Mouse (Mus musculus) adrenal gland, postnatal 4 days (tissue): ENCODE results near the gene Baiap2. TPM values are rescaled to one million over a fixed set of nuclear protein-coding genes. Genes with fewer than 3 reads are reported as not detected.

Source experiments
- DNase-seq, 2 experiments: peaks; one replicate each; pipeline ENCODE4 v3.0.0; 2021 to 2022; ENCODE audit warnings: low spot score in 2 of 2, mixed read lengths in 2 of 2
- total RNA-seq, 2 experiments: library from RNA; stranded (reverse); gene quantifications; 2 replicates each; pipeline ENCODE4 v1.2.3; 2021

Baiap2 gene
- total RNA-seq, 2 experiments from 2014 or later: 24.1 to 26.5 TPM

DNA sequence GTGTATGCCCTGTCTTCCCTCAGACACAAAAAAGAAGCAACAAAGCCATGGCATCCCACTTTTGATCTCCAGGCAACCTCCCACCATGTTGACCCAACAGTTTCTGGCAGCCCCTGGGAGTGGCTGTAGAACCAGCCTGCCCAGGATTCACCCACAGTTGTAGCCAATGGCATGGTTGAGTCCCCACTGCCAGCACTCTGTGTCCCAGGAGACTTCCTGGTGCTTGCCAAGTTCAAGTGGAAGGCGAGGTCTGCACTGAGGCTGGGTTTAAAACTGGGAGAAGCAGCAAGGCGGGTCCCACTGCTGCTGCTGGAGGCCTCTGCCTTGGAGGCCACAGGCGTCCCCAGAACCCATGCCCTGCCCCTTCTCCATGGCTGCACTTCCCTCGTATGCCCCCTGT lies 31.2 kb downstream of the Baiap2 start:
- DNase-seq: no peak

GRCm38 (mm10) chr11:119975739-119976501 lies 33.4 kb downstream of the Baiap2 start:
- DNase-seq: no peak

GRCm38 (mm10) chr11:119978701-119979100 lies 36.1 kb downstream of the Baiap2 start:
- DNase-seq: no peak

- DNase-seq: no peak
These were observed 37.2 kb downstream of the Baiap2 start for GRCm38 (mm10) chr11:119979596-119980385.

- no peak for DNase-seq
These were observed 39.2 kb downstream of the Baiap2 start for GRCm38 (mm10) chr11:119981769-119982168.

DNA sequence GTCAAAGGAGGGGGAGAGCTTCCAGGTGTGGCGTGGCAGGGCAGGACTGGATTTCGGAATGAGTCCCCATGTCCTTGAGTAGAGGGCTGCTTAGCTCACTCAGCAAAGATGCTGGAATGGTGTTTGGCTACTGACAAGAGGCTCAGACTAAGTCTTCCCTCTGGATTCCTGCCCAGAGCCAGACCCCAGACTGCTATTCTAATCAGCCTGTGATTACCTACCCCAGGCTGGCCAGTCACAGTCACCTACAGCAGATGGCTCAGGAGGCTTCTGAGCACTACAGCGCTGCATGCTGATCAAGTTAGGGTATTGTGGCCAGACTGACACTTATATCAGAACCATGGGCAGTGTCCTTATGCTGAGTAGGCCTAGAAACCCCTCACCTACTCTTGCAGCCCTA lies 39.7 kb downstream of the Baiap2 start:
- no peak for DNase-seq

DNA sequence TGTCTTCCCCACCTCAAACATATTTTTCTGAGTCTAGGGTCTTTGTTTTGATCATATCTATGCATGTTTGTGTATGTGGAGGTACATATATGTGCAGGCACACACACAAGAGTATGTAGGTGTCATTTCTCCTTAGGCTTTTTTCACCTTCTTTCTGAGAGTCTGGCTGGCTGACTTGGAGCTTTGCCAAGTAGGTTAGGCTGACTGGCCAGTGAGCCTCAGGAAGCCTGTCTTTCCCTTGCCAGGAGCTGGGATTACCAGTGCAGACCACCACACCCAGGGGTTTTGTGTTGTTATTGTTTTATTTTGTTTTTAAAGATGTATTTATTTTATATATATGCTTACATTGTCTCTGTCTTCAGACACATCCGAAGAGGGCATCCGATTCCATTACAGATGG lies 40.6 kb downstream of the Baiap2 start:
- DNase-seq: no peak

- no peak for DNase-seq
These were observed 44.3 kb downstream of the Baiap2 start for GRCm38 (mm10) chr11:119986751-119987425.

DNA sequence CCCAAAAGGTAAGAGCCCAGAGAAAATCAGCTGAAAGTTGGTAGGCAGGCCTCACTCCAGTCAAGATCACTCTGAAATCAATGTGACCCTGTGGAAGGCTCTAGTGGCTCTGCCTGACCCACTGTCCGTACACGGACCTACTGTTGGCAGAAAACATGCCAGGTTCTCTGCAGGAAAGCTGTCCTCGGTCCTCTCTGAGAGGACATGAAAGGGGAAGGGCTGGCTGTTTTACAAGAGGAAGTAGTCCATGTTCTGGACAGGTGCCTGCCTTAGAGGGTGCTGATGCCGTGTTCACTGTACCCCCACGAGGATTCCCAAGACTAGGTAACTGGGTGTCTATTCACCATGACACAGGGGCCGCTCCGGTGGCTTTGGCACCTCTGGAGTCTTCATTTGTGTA lies 45.3 kb downstream of the Baiap2 start:
- DNase-seq: no peak

DNA sequence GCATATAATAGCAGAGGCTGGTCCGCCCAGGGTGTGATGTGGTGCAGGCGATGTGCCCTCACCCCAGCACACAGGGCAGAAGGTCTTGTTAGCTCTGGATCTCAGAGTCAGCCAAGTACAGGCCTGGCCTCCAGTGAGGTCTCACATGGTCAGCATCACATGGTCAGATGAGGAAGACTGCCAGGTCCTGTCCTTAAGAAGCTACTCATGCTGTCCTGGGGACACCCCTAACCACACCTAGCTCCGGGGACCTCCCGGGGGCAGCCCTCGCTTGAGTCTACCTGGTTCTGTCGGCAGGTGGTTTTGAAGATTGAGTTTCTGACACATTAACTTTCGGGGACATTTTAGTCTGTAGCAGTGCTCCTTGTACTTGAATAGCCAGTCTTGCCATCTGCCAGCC lies 45.8 kb downstream of the Baiap2 start:
- DNase-seq: no peak

DNA sequence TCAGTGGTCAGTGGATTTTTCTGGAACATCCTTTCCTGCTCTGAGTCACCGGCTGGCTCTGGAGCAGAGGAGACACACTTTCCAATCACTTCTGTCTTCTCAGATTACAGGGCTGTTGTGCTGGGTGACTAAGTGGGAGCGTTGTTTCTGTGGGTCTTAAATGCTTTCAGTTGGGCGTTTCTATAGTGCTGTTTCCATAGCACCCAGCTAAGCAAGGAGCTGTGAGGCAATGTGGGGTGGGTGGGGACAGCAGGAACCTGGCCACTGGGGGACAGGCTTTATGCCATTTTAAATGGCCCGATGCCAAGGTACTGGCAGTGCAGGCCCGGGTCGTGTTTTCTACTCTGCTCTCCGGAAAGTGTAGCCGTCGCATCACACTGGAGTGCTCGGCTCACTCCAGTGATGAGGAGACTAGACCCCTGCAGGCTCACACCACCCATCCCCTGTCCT lies 46.6 kb downstream of the Baiap2 start:
- no peak for DNase-seq

GRCm38 (mm10) chr11:119990658-119991337 lies 48.2 kb downstream of the Baiap2 start:
- DNase-seq: no peak

DNA sequence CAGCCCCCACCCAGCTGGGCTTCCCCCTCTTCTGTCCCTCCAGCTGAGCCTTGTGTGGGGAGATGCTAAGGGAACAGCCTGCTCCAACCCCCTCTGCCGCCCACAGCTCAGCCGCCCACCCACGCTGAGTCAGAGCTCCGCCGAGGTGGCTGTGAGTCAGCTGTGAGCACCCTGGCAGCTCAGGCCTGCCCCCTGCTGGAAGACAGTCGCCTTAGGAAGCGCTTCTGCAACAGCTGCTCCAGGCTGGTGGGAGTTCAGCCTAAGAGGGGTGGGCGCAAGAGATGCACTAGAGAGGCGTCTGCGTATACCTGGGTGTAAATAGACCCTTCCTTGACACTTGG lies 48.7 kb downstream of the Baiap2 start:
- peak; percentile 77 to 86 for DNase-seq

DNA sequence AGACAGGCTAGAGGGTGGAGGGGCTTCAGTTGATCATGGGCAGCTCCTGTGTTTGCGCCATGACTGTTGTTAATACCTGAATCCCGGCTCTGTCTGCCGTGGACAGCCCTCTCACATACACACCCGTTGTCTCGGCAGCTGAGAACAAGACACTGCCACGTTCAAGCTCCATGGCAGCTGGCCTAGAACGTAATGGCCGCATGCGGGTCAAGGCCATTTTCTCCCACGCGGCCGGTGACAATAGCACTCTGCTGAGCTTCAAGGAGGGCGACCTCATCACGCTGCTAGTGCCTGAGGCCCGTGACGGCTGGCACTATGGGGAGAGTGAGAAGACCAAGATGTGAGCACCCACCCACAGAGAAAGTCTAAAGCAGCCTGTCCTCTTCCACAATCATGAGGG lies 54.8 kb downstream of the Baiap2 start:
- DNase-seq: no peak

DNA sequence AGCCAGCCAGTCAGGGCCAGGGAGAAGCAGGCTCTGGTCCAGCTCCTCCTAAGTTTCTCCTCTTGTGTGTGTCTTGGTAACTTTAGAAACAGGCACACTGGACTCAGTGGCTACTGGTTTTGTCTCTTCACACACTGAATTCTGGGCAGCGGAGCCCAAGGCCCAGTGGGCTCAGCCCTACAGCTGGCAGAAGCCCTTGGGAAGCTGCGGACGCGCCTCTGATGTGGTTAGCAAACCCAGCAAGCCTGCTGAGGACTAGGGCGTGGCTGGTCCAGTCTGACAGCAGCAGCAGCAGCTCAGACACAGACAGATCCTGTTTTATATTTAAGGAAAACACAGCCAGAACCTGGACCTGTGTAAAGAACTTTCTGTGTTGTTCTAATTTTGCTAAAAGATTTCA lies 59.5 kb downstream of the Baiap2 start:
- no peak for DNase-seq

- DNase-seq: no peak
These were observed 60.2 kb downstream of the Baiap2 start for GRCm38 (mm10) chr11:120002634-120003220.

- no peak for DNase-seq
These were observed 63.1 kb downstream of the Baiap2 start for GRCm38 (mm10) chr11:120005434-120006317.

DNA sequence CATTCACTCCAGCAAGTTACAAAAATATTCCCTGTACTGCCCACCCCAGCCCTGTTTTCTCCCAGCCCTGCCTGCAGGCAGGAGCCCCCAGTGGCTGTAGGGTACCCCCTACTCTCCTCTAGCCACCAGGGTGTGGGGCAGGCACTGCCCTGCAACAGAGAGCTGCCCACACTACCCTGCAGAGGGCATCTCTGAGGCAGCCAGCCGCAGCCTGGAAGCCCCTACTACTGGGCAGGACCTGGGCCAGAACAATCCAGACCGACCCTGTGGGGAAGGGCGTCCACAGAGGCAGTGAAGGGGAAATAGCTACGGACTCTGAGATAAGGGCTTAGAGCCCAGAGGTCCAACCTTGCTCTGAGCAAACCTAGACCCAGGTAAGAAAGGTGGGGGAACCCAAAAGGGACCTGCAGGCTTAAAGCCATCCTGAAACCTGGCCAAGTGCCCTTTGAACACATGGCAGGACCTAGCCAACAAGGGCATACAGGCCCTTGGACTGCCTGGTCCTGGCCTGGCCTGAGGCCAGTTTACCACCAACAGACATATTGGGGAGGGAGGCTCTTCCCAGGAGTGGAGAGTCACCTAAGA lies 65.0 kb downstream of the Baiap2 start:
- no peak for DNase-seq

DNA sequence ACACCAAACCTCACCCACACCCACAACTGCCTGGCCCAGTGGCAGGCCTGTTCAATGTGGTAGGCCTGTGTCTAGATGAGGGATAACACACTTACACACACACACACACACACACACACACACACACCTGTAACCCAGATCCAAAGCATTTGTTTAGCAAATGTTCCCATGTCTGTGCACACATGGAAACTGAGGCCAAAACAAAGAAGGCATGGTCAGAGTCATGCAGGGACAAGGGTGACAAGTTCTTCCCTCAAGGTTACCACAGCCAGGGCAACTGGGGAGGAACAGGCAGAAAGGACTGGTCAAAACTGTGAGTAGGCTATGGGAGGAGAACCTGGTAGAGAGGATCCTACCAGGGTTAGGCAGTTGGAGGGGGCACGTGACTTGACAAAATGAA lies 65.9 kb downstream of the Baiap2 start:
- DNase-seq: no peak

GRCm38 (mm10) chr11:120008956-120009355 lies 66.4 kb downstream of the Baiap2 start:
- DNase-seq: no peak
